Mouse (Mus musculus) G1E (cell line): Measurements from ENCODE around the gene Mb21d2. TPM values are rescaled to one million over a fixed set of nuclear protein-coding genes. Genes with fewer than 3 reads are reported as not detected.

Source experiments
- ATAC-seq: 2 replicates; pipeline ENCODE4 v1.8.0; 2016; ENCODE audit warnings: mild to moderate bottlenecking; ENCODE audit not compliant: insufficient number of reproducible peaks, poor library complexity, low FRiP score, severe bottlenecking; ENCODE audit errors: extremely low read depth
- DNase-seq: peaks from one replicate; pipeline ENCODE4 v3.0.0; 2012; ENCODE audit warnings: low spot score
- H3K27me3 ChIP-seq: 2 replicates; pipeline ENCODE4 v1.6.1; 2012; ENCODE audit warnings: mild to moderate bottlenecking, low read length, inconsistent platforms; ENCODE audit not compliant: insufficient read depth
- H3K36me3 ChIP-seq: replicated peaks from 2 replicates; pipeline ENCODE3; 2012; ENCODE audit warnings: mild to moderate bottlenecking, inconsistent platforms
- H3K4me1 ChIP-seq: 2 replicates; pipeline ENCODE4 v1.6.1; 2012; ENCODE audit warnings: low read depth, low read length, inconsistent platforms, mixed read lengths; ENCODE audit not compliant: insufficient read depth
- H3K4me3 ChIP-seq: 2 replicates; pipeline ENCODE4 v1.5.1; 2012; ENCODE audit warnings: low read depth, mild to moderate bottlenecking, inconsistent platforms, low read length, moderate library complexity, mixed read lengths
- H3K9me3 ChIP-seq: replicated peaks from 2 replicates; pipeline ENCODE4 v1.6.1; 2012; ENCODE audit warnings: inconsistent platforms
- CTCF ChIP-seq: IDR thresholded peaks from 2 replicates; pipeline ENCODE4 v1.5.1; 2012; ENCODE audit warnings: low read depth, low read length, inconsistent platforms, mixed read lengths
- GATA1 ChIP-seq: IDR thresholded peaks from 2 replicates; pipeline ENCODE4 v1.6.1; 2012; ENCODE audit warnings: borderline replicate concordance, low read length, inconsistent platforms, mixed read lengths
- GATA2 ChIP-seq: IDR thresholded peaks from 2 replicates; pipeline ENCODE4 v1.6.1; 2012; ENCODE audit warnings: low read depth, low read length, inconsistent platforms, borderline replicate concordance
- POLR2AphosphoS5 ChIP-seq: IDR thresholded peaks from 2 replicates; pipeline ENCODE4 v1.6.1; 2012; ENCODE audit warnings: low read depth, low read length, inconsistent platforms; ENCODE audit not compliant: insufficient replicate concordance
- TAL1 ChIP-seq: conservative IDR thresholded peaks from 2 replicates; pipeline ENCODE4 v1.6.1; 2012; ENCODE audit warnings: low read depth, low read length, inconsistent platforms, mixed read lengths
- polyA plus RNA-seq: library from polyadenylated mRNA; stranded (reverse); fragments of >175 nt; gene quantifications from 2 replicates; pipeline ENCODE4 v1.2.3, GENCODE M21; 2012
- total RNA-seq, 2 experiments: library from RNA; stranded (forward) in 1 of 2; stranded (reverse) in 1 of 2; fragments of 200-1000 nt in 1 of 2; fragments of >200 nt in 1 of 2; fragmentation: Nextera tagmentation in 1 of 2; gene quantifications; 2 replicates each; pipeline ENCODE4 v1.2.3; 2014 to 2017

Gene Mb21d2
- total and polyA plus RNA-seq, 3 experiments = not detected

DNA sequence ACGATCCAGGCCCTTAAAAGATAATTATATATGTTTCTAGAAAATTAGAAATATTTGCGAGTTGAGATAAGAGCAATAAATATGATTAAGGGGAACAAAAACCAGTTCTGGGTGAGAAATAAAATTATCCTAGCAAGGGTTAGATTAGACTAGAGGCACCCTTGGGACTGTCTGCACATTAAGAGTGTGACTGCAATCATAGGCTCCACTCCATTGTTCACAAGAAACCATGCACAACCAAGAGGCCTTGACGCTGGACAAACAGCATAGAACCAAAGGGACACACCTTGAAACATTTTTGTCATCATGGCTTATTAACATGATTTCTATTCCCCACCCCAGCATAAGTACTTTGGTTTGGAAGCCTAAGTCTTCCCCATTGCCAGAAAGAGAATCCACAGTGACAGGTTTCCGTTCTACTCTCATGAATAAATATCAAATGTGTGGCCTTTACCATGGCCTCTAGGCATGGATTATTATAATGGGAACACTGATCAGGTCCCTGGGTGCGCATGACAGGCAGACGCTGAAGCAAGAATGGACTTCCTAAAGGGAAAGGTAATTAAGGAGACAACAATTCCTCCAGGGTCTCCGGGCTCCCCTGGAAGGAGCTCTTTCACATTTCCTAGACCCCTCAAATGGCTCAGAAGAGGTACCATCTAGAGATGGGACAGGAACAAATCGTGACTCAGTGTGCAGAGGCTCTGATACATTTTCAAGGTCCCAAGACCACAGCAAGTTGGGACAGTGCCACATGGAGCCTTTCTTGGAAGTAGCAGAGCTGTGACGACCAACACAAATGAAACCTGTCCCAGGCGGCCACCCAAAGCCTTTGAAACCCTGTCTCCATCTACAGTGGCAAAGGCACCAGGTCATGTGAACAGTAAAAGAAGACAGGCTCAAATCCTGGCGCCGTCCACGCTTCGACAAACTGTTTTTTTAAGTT lies 26.6 kb downstream of the Mb21d2 start:
- Histone ChIP-seq H3K27me3 (no peaks in the 10 kb centered on the region), H3K9me3 (peaks cover 46% of the 10 kb centered on the region), H3K4me3 (no peak overlapping the region), H3K36me3 (no peaks in the 10 kb centered on the region), H3K4me1 (no peaks in the 10 kb centered on the region)
- TF ChIP-seq GATA1 = no peak
- TF ChIP-seq CTCF = no peak
- TF ChIP-seq POLR2AphosphoS5 = no peak
- no peak for TF ChIP-seq TAL1
- ATAC-seq (no peak), DNase-seq (no peak)

- no peak for TF ChIP-seq GATA1
- TF ChIP-seq GATA2 = no peak
- TF ChIP-seq TAL1 = no peak
- no peak for TF ChIP-seq CTCF
- TF ChIP-seq POLR2AphosphoS5 = no peak
- Histone ChIP-seq H3K4me1 (no peaks in the 10 kb centered on the region), H3K27me3 (no peaks in the 10 kb centered on the region), H3K4me3 (no peak overlapping the region), H3K36me3 (no peaks in the 10 kb centered on the region), H3K9me3 (peaks cover 58% of the 10 kb centered on the region)
- no peak for ATAC-seq
- DNase-seq = no peak
Observed at GRCm38 (mm10) chr16:28899161-28899540, 30.3 kb downstream of the Mb21d2 start.

DNA sequence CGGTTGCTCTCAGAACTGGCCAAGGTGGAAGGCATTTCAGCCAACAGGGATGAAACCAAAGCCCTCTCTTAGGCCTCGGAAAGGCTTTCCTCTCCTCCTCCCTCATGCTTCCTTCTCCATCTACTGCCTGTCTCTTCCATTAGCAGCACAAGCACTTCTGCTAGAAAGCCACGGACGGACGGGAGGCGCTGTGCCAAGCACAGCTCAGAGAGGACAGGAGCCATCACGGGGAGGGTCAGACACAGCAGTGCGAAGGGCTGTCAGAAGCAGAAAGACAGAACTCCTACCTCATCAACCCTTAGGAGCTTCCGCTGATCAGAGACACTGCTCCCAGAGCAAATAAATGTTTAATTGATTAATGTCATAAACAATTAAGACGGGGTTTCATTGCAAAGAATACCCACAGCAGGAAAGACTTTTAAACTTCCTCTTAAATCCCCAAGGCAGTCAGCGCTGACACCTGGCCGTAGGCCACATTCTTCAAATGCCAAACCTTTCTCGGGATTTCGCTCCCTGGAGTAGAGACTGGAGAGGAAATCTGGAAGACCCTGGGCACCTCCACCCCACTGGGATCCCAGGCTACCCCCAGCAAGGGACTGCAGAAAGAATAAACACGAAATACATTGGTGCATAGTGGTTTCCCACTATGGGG lies 30.8 kb downstream of the Mb21d2 start:
- no peak for TF ChIP-seq TAL1
- TF ChIP-seq CTCF = no peak
- no peak for TF ChIP-seq GATA1
- TF ChIP-seq GATA2 = no peak
- no peak for TF ChIP-seq POLR2AphosphoS5
- H3K27me3 ChIP-seq = no peaks in the 10 kb centered on the region
- no peak for ATAC-seq
- no peaks in the 10 kb centered on the region for H3K4me1 ChIP-seq
- no peak overlapping the region for H3K4me3 ChIP-seq
- peaks cover 61% of the 10 kb centered on the region for H3K9me3 ChIP-seq
- DNase-seq = no peak
- no peaks in the 10 kb centered on the region for H3K36me3 ChIP-seq

- no peaks in the 10 kb centered on the region for H3K27me3 ChIP-seq
- ATAC-seq = no peak
- H3K9me3 ChIP-seq = peaks cover 66% of the 10 kb centered on the region
Observed at GRCm38 (mm10) chr16:28896571-28896970, 32.9 kb downstream of the Mb21d2 start.

GRCm38 (mm10) chr16:28894872-28895271 lies 34.6 kb downstream of the Mb21d2 start:
- no peak for DNase-seq
- ATAC-seq = no peak
- peaks cover 70% of the 10 kb centered on the region for H3K9me3 ChIP-seq

More at GRCm38 (mm10) chr16:28896571-28896970, 32.9 kb downstream of the Mb21d2 start:
- no peaks in the 10 kb centered on the region for H3K36me3 ChIP-seq
- TF ChIP-seq GATA2 (no peak), TAL1 (no peak), GATA1 (no peak), POLR2AphosphoS5 (no peak), CTCF (no peak)
- no peaks in the 10 kb centered on the region for H3K4me1 ChIP-seq
- no peak for DNase-seq
- no peak overlapping the region for H3K4me3 ChIP-seq

DNA sequence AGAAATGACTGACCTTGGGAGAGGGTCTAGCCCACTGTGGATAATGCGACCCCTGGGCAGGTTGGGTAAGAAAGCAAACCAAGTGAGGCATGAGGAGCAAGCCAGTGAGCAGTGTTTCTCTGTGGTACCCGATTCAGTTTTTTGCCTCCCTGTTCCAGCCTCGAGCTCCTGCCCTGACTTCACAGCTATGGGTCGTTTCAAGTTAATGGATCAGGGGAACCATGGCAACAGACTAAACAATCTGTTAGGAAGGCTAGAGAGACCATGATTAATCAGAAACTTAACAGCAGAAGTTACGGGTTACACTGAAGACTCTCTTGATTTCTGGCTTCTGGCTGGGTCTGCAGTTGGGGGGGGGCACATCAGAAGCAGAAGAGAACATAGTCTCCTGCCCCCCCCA lies 36.2 kb downstream of the Mb21d2 start:
- no peak overlapping the region for H3K4me3 ChIP-seq
- no peaks in the 10 kb centered on the region for H3K36me3 ChIP-seq
- no peak for ATAC-seq
- H3K4me1 ChIP-seq = no peaks in the 10 kb centered on the region
- no peak for DNase-seq
- no peaks in the 10 kb centered on the region for H3K27me3 ChIP-seq
- H3K9me3 ChIP-seq = peaks cover 73% of the 10 kb centered on the region
- TF ChIP-seq POLR2AphosphoS5 (no peak), CTCF (no peak), TAL1 (no peak), GATA1 (no peak), GATA2 (no peak)

More at GRCm38 (mm10) chr16:28894872-28895271, 34.6 kb downstream of the Mb21d2 start:
- H3K4me3 ChIP-seq = no peak overlapping the region
- H3K27me3 ChIP-seq = no peaks in the 10 kb centered on the region
- H3K36me3 ChIP-seq = no peaks in the 10 kb centered on the region
- no peaks in the 10 kb centered on the region for H3K4me1 ChIP-seq
- TF ChIP-seq TAL1 (no peak), GATA2 (no peak), POLR2AphosphoS5 (no peak), GATA1 (no peak), CTCF (no peak)
